8 mouse cellular contexts compared by ENCODE assay signal in the genomic region with DNA sequence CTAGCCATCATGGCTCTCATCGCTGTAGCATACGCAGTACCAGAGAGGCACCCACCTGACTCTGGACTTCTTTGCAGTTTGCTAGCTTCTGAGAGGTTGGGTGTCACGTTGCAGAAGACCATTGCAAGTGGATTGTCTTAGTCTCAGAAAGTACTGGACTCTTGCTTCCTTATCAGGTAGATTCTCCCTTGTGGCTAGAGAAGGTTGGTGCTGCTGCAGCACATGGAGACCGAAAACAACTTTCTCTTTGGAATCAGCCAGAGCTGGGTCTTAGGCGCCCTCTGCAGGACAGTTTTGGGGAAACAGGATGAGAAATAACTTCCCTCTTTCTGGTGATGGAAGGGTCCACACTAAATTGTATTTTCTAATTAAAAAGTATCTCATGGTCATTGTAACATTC.
DNase-seq lines count a peak whose midpoint lies in the region; ATAC-seq lines count a peak whose summit lies in the region.

No protein-coding gene starts in this region.

- H3K36me3 ChIP-seq in midbrain, embryonic 14.5 days (ENCODE audit: control insufficient read depth, insufficient read depth, low read length), result no peaks in the 10 kb centered on the region

- DNase-seq in left cerebral cortex, adult 18-20 months (ENCODE audit: low spot score in 2 of 2), result peak; percentile 84 to 91
- no peak for DNase-seq in left cerebral cortex, adult 11 months (ENCODE audit: low spot score)
- peak; percentile 70 for DNase-seq in cerebellum, adult 9-11 months
- DNase-seq in frontal cortex, postnatal 25 days (ENCODE audit: low spot score in 2 of 2), result peak; percentile 71 to 77
- peak; percentile 68 to 79 for DNase-seq in left cerebral cortex, postnatal 36 days (ENCODE audit: low spot score in 2 of 2)
- peak; percentile 90 for DNase-seq in midbrain, embryonic 14.5 days
- DNase-seq in spleen, postnatal 36 days (ENCODE audit: low spot score in 2 of 2), result peak; percentile 4 to 25

- no peaks in the 10 kb centered on the region for H3K9me3 ChIP-seq in midbrain, embryonic 14.5 days (ENCODE audit: control insufficient read depth, low read length)

- no peak overlapping the region for H3K9ac ChIP-seq in midbrain, embryonic 14.5 days (replicated peaks; ENCODE audit: low read length)

- ATAC-seq in inflammation-experienced regulatory T-cells, adult 6 months, result peak; percentile 89
- peak; percentile 59; the same call in 1 of the 2 replicates for ATAC-seq in midbrain, embryonic 14.5 days (ENCODE audit: low FRiP score, low TSS enrichment)

- no peaks in the 10 kb centered on the region for H3K4me1 ChIP-seq in midbrain, embryonic 14.5 days (ENCODE audit: control insufficient read depth, insufficient read depth, low read length)

- intact Hi-C loops in left cerebral cortex, postnatal 36 days (cut with DNase I), result loop anchor here (2.0 to 10.0 kb wide), 2 partner anchors 131 to 215 kb away; partner anchors contain the start of gene Ncapg2

- H3K27me3 ChIP-seq in midbrain, embryonic 14.5 days (ENCODE audit: control insufficient read depth, insufficient read depth, low read length), result no peaks in the 10 kb centered on the region

- H3K4me2 ChIP-seq in midbrain, embryonic 14.5 days (ENCODE audit: low read length), result no peak overlapping the region

- 43% methylated on average over 5 of the region's 5 CpGs for WGBS in midbrain, embryonic 14.5 days

- no peak overlapping the region for H3K27ac ChIP-seq in midbrain, embryonic 14.5 days (replicated peaks; ENCODE audit: low read depth, low read length)

- no peak overlapping the region for H3K4me3 ChIP-seq in midbrain, embryonic 14.5 days (replicated peaks; ENCODE audit: low read depth, low read length)
